Mouse (Mus musculus) gastrocnemius, postnatal 4 days (tissue): Measurements from ENCODE around the gene Olfr1085. TPM values are rescaled to one million over a fixed set of nuclear protein-coding genes. Genes with fewer than 3 reads are reported as not detected.
"Not testable (repeated sequence)": the region's sequence is repeated elsewhere in the genome, so short reads cannot be mapped to it uniquely, and the experiment has no call there.

ENCODE experiments used
- DNase-seq, 2 experiments: peaks; one replicate each; pipeline ENCODE4 v3.0.0; 2021 to 2022; ENCODE audit warnings: low spot score in 2 of 2, mixed read lengths in 2 of 2
- long read RNA-seq, 2 experiments: library from polyadenylated mRNA; stranded (forward); transcript quantifications; one replicate each; pipeline ENCODE4 v2.0.0; 2021
- total RNA-seq, 2 experiments: library from RNA; stranded (reverse); gene quantifications; 2 replicates each; pipeline ENCODE4 v1.2.3; 2021

Gene Olfr1085
- not detected for total RNA-seq
- long read RNA-seq, experiment 1, result 0 reads
- long read RNA-seq, experiment 2, result 0 reads

DNA sequence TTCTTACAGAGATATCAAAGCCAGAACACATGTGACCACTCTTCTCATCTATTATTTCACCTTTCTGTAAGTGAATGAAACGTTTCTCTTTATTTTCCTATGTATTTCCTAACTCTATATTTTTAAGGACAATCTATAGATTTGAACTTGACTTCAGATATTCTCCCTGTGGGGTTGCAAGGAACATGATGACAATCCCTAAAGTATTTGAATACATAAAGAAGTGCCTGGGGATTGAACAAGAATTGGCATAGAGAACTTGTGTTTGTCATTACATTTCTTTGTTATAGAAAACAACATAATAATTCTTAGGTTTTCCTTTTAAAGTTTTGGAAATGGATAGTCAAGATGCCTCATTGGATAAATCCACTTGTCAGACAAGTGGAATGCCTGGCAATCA, at the start of gene Olfr1085:
Gene Olfr1085, minus strand, starts transcription at position 101 of the 400 bp plus-strand sequence.
- DNase-seq, result no peak

GRCm38 (mm10) chr2:86698295-86698694, 36.5 kb upstream of the Olfr1085 start, which contains the start of gene Olfr1087:
Gene Olfr1087 (minus strand): TSS chr2:86698395.
- DNase-seq, result no peak

DNA sequence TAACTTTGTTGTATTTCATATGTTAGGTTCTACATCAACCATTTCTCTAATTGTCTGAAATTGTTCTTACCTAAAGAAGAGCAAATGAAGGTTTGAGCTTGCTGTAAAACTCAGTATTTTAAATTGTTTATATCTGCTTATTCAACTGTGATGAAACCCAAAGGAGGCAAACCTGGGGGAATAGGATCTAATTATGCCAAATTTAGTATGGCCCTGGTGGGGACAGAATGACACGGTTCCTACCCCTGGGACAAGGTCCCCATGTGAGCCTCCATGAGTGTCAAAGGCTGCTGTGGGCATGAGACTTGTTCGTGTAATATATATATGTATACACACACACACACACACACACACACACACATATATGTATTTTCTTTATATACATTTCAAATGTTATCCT, 18.2 kb upstream of the Olfr1085 start, which contains the start of gene Olfr1086:
Gene Olfr1086, minus strand, starts transcription at position 101 of the 400 bp plus-strand sequence.
- no peak for DNase-seq

- DNase-seq, result not testable (repeated sequence)
These were observed 22.2 kb downstream of the Olfr1085 start, which contains the start of gene Olfr1084 for GRCm38 (mm10) chr2:86639625-86640024. Gene Olfr1084 (minus strand): TSS chr2:86639725.

Other genes with a start within 250 kb of the Olfr1085 start
- gene Olfr1061, start 248.0 kb downstream of the Olfr1085 start, total RNA-seq, result not detected
- gene Olfr1062, start 235.3 kb downstream of the Olfr1085 start, total RNA-seq, result not detected
- gene Olfr1065, start 211.4 kb downstream of the Olfr1085 start, total RNA-seq, result not detected
- gene Olfr1066, start 205.8 kb downstream of the Olfr1085 start, total RNA-seq, result not detected
- not detected for gene Olfr228, start 174.6 kb downstream of the Olfr1085 start, total RNA-seq
- gene Olfr1076, start 153.6 kb downstream of the Olfr1085 start, total RNA-seq, result not detected
- not detected for gene Olfr1079, start 119.5 kb downstream of the Olfr1085 start, total RNA-seq
- gene Olfr1080, start 103.8 kb downstream of the Olfr1085 start, total RNA-seq, result not detected
- gene Olfr1082, start 63.1 kb downstream of the Olfr1085 start, total RNA-seq, result not detected
- not detected for gene Olfr1084, start 22.3 kb downstream of the Olfr1085 start, total RNA-seq
- gene Olfr1086, start 18.1 kb upstream of the Olfr1085 start, total RNA-seq, result not detected
- gene Olfr1087, start 36.4 kb upstream of the Olfr1085 start, total RNA-seq, result not detected
- not detected for gene Olfr1089, start 71.7 kb upstream of the Olfr1085 start, total RNA-seq
- gene Olfr1090, start 97.0 kb upstream of the Olfr1085 start, total RNA-seq, result not detected
- not detected for gene Olfr1093, start 120.5 kb upstream of the Olfr1085 start, total RNA-seq
- not detected for gene Olfr141, start 148.0 kb upstream of the Olfr1085 start, total RNA-seq
- not detected for gene Olfr1094, start 162.6 kb upstream of the Olfr1085 start, total RNA-seq
- gene Olfr1095, start 189.7 kb upstream of the Olfr1085 start, total RNA-seq, result not detected
- not detected for gene Gm13723, start 212.8 kb upstream of the Olfr1085 start, total RNA-seq
- not detected for gene Olfr1097, start 230.2 kb upstream of the Olfr1085 start, total RNA-seq